Mouse (Mus musculus): ENCODE data around the gene Jund. TPM values are rescaled to one million over a fixed set of nuclear protein-coding genes. Genes with fewer than 3 reads are reported as not detected.

The Jund gene
- polyA plus RNA-seq, 1 experiment from 2014 or later, result 267 TPM

DNA sequence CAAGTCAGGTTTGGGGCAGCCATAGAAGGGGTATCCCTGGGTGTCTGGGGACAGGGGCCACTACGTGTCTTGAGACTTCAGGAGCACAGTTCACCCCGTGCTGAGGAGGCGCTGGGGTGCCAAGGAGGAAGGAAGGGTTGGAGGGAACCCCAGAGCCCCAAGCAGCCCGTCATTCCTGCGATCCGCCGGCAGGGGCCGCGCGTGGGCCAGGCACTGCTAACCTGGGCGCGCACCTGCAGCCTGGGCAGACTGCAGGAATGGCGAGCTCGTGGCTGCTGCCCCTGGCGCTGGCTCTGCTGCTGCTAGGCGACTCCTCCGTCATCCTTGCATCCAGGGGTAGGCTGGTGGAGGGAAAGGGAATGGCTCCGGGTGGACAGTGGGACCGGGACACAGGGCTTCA is 19.5 kb downstream of the Jund start, which contains the start of gene Gm3336:
Gm3336 (plus strand) TSS at position 247 of the 400 bp plus-strand sequence.
- Histone ChIP-seq H3K9me3 (no peaks in the 10 kb centered on the region), H3K4me2 (replicated peaks) (peak within 1 kb of the TSS; percentile 33), H3K36me3 (no peaks in the 10 kb centered on the region), H3K27ac (no peak within 1 kb of the TSS), H3K4me1 (0 out of 2 replicates have a peak, but pooled peaks cover 4% of the 10 kb centered on the region), H3K9ac (no peak within 1 kb of the TSS), H3K27me3 (replicated peaks) (no peaks in the 10 kb centered on the region), H3K4me3 (no peak within 1 kb of the TSS)
- 0 out of 2 replicates have a peak, but pooled peaks have one; percentile 13 for ATAC-seq (ENCODE audit: low FRiP score, low read depth)
- WGBS, result 6% methylated on average over 19 of the region's 19 CpGs

GRCm38 (mm10) chr8:70719796-70720270 is 21.1 kb downstream of the Jund start:
- no peaks in the 10 kb centered on the region for H3K36me3 ChIP-seq
- no peak overlapping the region for H3K27ac ChIP-seq
- no peak overlapping the region for H3K9ac ChIP-seq
- no peak overlapping the region for H3K4me3 ChIP-seq
- H3K4me1 ChIP-seq, result 0 out of 2 replicates have a peak, but pooled peaks cover 4% of the 10 kb centered on the region
- no peak for ATAC-seq (ENCODE audit: low FRiP score, low read depth)
- WGBS, result 65% methylated on average over 9 of the region's 9 CpGs
- no peaks in the 10 kb centered on the region for H3K9me3 ChIP-seq
- H3K4me2 ChIP-seq (replicated peaks), result no peak overlapping the region
- no peaks in the 10 kb centered on the region for H3K27me3 ChIP-seq (replicated peaks)

GRCm38 (mm10) chr8:70720739-70721138 is 22.0 kb downstream of the Jund start:
- ATAC-seq (ENCODE audit: low FRiP score, low read depth), result no peak
- Histone ChIP-seq H3K4me3 (no peak overlapping the region), H3K9ac (no peak overlapping the region), H3K4me1 (0 out of 2 replicates have a peak, but pooled peaks cover 4% of the 10 kb centered on the region), H3K27ac (no peak overlapping the region), H3K4me2 (replicated peaks) (no peak overlapping the region), H3K9me3 (no peaks in the 10 kb centered on the region), H3K36me3 (no peaks in the 10 kb centered on the region), H3K27me3 (replicated peaks) (0 out of 2 replicates have a peak, but pooled peaks cover 1% of the 10 kb centered on the region)
- WGBS, result 2% methylated on average over 3 of the region's 3 CpGs

DNA sequence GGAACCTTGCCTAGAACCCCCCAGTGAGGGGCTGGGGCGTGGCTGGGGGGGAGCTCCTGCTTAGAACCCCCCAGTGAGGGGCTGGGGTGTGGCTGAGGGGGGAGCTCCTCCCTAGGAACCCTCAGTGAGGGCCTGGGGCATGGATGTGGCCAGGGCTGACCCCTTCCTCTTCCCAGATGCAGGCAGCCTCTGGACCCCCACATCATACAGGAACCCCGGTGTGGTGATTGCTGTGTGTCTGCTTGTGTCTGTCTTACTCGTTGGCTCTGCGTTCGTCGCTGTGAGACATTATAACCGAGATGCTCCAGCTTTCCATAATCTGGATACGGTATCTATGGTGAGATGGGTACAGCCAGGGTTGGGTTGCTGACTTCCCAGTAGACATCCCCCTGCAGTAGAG is 22.9 kb downstream of the Jund start:
- 82% methylated on average over 8 of the region's 8 CpGs for whole genome bisulfite sequencing
- no peak overlapping the region for H3K4me3 ChIP-seq
- peaks cover 7% of the 10 kb centered on the region; the same call in 1 of the 2 replicates for H3K27me3 ChIP-seq (replicated peaks)
- H3K4me2 ChIP-seq (replicated peaks), result no peak overlapping the region
- H3K9ac ChIP-seq, result no peak overlapping the region
- ATAC-seq (ENCODE audit: low FRiP score, low read depth), result no peak
- no peaks in the 10 kb centered on the region for H3K9me3 ChIP-seq
- H3K27ac ChIP-seq, result no peak overlapping the region
- 0 out of 2 replicates have a peak, but pooled peaks cover 4% of the 10 kb centered on the region for H3K4me1 ChIP-seq
- no peaks in the 10 kb centered on the region for H3K36me3 ChIP-seq

GRCm38 (mm10) chr8:70723486-70724210 is 24.9 kb downstream of the Jund start, which contains the start of gene Pde4c:
Gene Pde4c, plus strand, starts transcription at chr8:70723720.
- no peaks in the 10 kb centered on the region for H3K9me3 ChIP-seq
- H3K27me3 ChIP-seq (replicated peaks), result peaks cover 22% of the 10 kb centered on the region
- 57% methylated on average over 7 of the region's 7 CpGs for WGBS
- H3K36me3 ChIP-seq, result no peaks in the 10 kb centered on the region
- H3K4me1 ChIP-seq, result no peaks in the 10 kb centered on the region
- no peak for ATAC-seq (ENCODE audit: low FRiP score, low read depth)
- H3K4me3 ChIP-seq, result no peak within 1 kb of the TSS
- no peak within 1 kb of the TSS for H3K27ac ChIP-seq
- H3K9ac ChIP-seq, result no peak within 1 kb of the TSS
- H3K4me2 ChIP-seq (replicated peaks), result no peak within 1 kb of the TSS

DNA sequence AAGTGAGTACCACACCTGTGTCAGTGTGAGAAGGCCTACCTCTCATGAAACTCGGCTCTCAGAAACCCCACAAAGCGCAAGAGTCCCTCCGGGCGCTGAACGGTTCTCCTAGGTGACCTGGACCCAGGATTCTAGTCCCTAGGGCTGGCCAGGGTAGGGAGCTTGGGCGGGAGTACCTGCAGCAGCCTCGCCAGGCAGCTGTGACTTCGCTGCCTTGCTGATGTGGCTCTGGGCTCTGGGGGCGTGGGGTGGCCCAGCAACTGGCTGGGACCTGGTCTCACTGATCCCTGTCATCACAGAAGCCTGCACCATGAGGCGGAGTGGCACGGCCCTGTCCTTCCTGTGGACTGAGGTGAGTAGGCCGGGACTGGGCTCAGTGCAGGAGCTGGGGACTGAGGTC is 25.5 kb downstream of the Jund start:
- Histone ChIP-seq H3K36me3 (no peaks in the 10 kb centered on the region), H3K4me1 (no peaks in the 10 kb centered on the region), H3K4me3 (no peak overlapping the region), H3K9ac (no peak overlapping the region), H3K27ac (no peak overlapping the region), H3K9me3 (no peaks in the 10 kb centered on the region), H3K4me2 (replicated peaks) (no peak overlapping the region), H3K27me3 (replicated peaks) (peaks cover 27% of the 10 kb centered on the region)
- WGBS, result 79% methylated on average over 12 of the region's 12 CpGs
- ATAC-seq (ENCODE audit: low FRiP score, low read depth), result no peak

DNA sequence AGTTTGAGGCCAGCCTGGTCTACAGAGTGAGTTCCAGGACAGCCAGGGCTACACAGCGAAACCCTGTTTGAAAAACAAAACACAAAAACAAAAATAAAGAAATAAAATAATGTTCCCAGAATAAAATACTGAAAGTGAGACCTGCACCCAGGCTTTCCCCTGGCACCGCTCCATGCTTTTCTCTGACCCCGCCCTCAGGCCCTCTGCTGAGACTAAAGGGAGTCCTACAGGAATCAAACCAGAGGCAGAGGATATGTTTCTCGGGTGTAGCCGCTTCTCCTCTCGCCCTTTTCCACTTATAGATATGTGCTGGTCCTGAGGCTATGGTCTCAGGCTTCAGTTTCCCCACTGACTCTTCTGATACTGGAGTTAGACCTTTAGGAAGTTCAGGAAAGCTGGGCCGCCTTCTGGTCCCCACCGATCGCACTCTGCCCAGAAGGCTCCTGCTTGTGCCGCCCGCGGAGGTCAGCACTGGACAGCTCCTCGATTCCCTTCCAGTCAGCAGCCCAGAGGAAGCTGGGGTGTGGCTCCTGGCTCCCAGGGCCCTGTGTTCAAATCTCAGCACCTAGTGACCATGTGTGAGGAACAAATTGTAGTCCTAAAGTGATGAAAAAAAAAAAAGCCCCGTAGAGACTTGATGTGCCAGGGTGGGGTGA is 27.2 kb downstream of the Jund start:
- Histone ChIP-seq H3K4me3 (no peak overlapping the region), H3K9ac (no peak overlapping the region), H3K9me3 (no peaks in the 10 kb centered on the region), H3K27me3 (replicated peaks) (peaks cover 44% of the 10 kb centered on the region), H3K4me2 (replicated peaks) (no peak overlapping the region), H3K4me1 (no peaks in the 10 kb centered on the region), H3K27ac (no peak overlapping the region), H3K36me3 (no peaks in the 10 kb centered on the region)
- no peak for ATAC-seq (ENCODE audit: low FRiP score, low read depth)
- WGBS, result 29% methylated on average over 14 of the region's 14 CpGs

GRCm38 (mm10) chr8:70726721-70727120 is 28.0 kb downstream of the Jund start:
- 45% methylated on average over 11 of the region's 11 CpGs for WGBS
- peaks cover 50% of the 10 kb centered on the region for H3K27me3 ChIP-seq (replicated peaks)

DNA sequence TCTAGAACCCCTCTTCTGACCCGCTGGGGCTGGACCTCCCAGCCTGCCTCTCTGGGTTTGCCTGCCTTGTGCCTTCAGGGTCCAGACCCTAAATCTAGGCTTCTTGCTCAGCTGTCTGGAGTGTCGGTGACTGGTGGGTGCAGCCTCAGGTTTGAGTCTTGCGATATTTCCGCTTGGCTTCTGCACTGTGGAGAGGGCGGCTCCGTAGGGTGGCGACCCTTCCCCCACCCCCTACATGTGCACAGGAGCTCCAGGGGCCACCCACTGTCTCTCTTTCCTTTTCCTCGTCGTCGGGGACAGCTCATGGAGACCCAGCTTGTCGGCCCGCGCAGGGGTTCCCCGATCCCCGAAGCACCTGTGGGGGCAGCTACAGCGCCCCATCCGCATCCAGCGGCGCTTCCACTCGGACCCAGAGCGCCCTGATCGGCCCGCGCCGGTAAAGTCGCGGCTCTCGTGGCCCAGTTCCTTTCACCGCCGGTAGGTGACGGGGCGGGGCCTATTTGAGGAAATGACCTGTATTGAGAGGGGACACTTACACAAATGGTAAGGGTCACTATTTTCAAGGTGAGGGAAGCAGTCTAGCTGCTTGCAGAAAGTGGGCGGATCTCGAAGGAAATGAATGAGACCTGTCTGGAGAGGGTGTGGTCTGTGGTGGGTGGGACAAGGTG is 31.2 kb downstream of the Jund start:
- Histone ChIP-seq H3K9ac (no peak overlapping the region), H3K4me3 (peak overlapping the region; percentile 16; the same call in 1 of the 2 replicates), H3K36me3 (no peaks in the 10 kb centered on the region), H3K4me1 (no peaks in the 10 kb centered on the region), H3K27ac (no peak overlapping the region), H3K27me3 (replicated peaks) (peaks cover 63% of the 10 kb centered on the region), H3K9me3 (no peaks in the 10 kb centered on the region), H3K4me2 (replicated peaks) (peak overlapping the region; percentile 53)
- peak; percentile 53; the same call in 1 of the 2 replicates for ATAC-seq (ENCODE audit: low FRiP score, low read depth)
- 3% methylated on average over 34 of the region's 34 CpGs for WGBS

More at GRCm38 (mm10) chr8:70726721-70727120, 28.0 kb downstream of the Jund start:
- H3K9me3 ChIP-seq, result no peaks in the 10 kb centered on the region
- no peak overlapping the region for H3K4me2 ChIP-seq (replicated peaks)
- H3K4me3 ChIP-seq, result no peak overlapping the region
- H3K4me1 ChIP-seq, result no peaks in the 10 kb centered on the region
- ATAC-seq (ENCODE audit: low FRiP score, low read depth), result no peak
- no peaks in the 10 kb centered on the region for H3K36me3 ChIP-seq
- no peak overlapping the region for H3K9ac ChIP-seq
- no peak overlapping the region for H3K27ac ChIP-seq

DNA sequence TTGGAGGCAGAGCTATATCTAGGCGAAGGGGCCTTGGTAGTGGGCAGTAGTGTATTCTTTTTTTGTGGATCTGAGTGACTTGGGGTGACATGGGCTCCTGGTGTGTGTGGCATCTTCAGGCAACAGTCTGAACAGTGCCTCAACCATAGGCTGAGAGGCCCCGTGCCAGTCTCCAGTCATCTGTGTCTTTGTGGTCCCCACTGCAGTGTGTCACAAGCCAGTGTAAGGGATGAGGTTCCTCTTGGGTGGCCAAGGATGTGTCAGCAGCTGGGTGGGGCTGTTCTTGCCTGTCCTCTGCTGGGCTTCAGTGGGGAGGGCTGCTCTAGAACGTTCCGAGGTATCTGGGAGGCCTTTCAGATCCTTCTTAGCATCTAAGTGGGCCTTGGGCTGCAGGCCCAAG is 32.2 kb downstream of the Jund start:
- WGBS, result 91% methylated on average over 4 of the region's 4 CpGs
- no peaks in the 10 kb centered on the region for H3K4me1 ChIP-seq
- ATAC-seq (ENCODE audit: low FRiP score, low read depth), result no peak
- H3K27ac ChIP-seq, result no peak overlapping the region
- no peaks in the 10 kb centered on the region for H3K36me3 ChIP-seq
- peaks cover 59% of the 10 kb centered on the region for H3K27me3 ChIP-seq (replicated peaks)
- no peak overlapping the region for H3K4me3 ChIP-seq
- H3K9me3 ChIP-seq, result no peaks in the 10 kb centered on the region
- H3K4me2 ChIP-seq (replicated peaks), result no peak overlapping the region
- H3K9ac ChIP-seq, result no peak overlapping the region

DNA sequence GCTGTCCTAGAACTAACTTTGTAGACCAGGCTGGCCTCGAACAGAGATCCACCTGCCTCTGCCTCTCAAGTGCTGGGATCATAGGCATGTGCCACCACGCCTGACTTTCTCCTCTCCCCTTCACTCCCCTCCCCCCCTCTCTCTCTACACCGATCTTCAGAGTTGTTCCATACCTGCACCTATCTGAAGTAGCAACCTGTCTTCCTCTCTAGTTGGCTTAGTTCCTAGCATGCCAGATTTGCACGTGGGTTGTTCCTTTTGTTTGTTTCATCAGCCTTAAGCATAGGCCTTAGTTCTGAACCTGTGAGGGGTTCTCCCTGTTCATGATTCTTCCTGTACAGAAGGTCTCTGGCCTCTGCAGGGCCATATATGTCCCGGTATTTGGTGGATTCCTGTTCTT is 39.0 kb downstream of the Jund start:
- H3K36me3 ChIP-seq, result no peaks in the 10 kb centered on the region
- H3K4me3 ChIP-seq, result no peak overlapping the region
- H3K9ac ChIP-seq, result no peak overlapping the region
- no peak overlapping the region for H3K27ac ChIP-seq
- ATAC-seq (ENCODE audit: low FRiP score, low read depth), result no peak
- no peak overlapping the region for H3K4me2 ChIP-seq (replicated peaks)
- H3K27me3 ChIP-seq (replicated peaks), result peaks cover 26% of the 10 kb centered on the region
- H3K4me1 ChIP-seq, result no peaks in the 10 kb centered on the region
- WGBS, result 71% methylated on average over 5 of the region's 5 CpGs
- H3K9me3 ChIP-seq, result no peaks in the 10 kb centered on the region

- 72% methylated on average over 3 of the region's 3 CpGs for WGBS
- no peak for ATAC-seq (ENCODE audit: low FRiP score, low read depth)
- Histone ChIP-seq H3K4me1 (peaks cover 4% of the 10 kb centered on the region), H3K4me3 (no peak overlapping the region), H3K27ac (no peak overlapping the region), H3K9me3 (no peaks in the 10 kb centered on the region), H3K36me3 (no peaks in the 10 kb centered on the region), H3K4me2 (replicated peaks) (no peak overlapping the region), H3K27me3 (replicated peaks) (peaks cover 26% of the 10 kb centered on the region), H3K9ac (no peak overlapping the region)
These were observed 39.5 kb downstream of the Jund start for GRCm38 (mm10) chr8:70738211-70738610.
